Mouse (Mus musculus): ENCODE data around the gene Nepro.

Gene Nepro

GRCm38 (mm10) chr16:44702272-44702671 is 21.8 kb upstream of the Nepro start:
- no peak for DNase-seq (ENCODE audit: low read depth, low spot score)

- DNase-seq (ENCODE audit: low read depth, low spot score): no peak
These were observed 20.6 kb upstream of the Nepro start for GRCm38 (mm10) chr16:44703458-44703857.

GRCm38 (mm10) chr16:44716305-44717140 is 7.6 kb upstream of the Nepro start:
- DNase-seq (ENCODE audit: low read depth, low spot score): peak; percentile 37

- no peak for DNase-seq (ENCODE audit: low read depth, low spot score)
These were observed 6.9 kb upstream of the Nepro start for GRCm38 (mm10) chr16:44717141-44717634.

- DNase-seq (ENCODE audit: low read depth, low spot score): no peak
These were observed 6.3 kb upstream of the Nepro start for GRCm38 (mm10) chr16:44717838-44718237.

GRCm38 (mm10) chr16:44719349-44719748 is 4.8 kb upstream of the Nepro start:
- DNase-seq (ENCODE audit: low read depth, low spot score): peak; percentile 35

GRCm38 (mm10) chr16:44720518-44720917 is 3.6 kb upstream of the Nepro start:
- DNase-seq (ENCODE audit: low read depth, low spot score): peak; percentile 76

GRCm38 (mm10) chr16:44722666-44723065 is 1.4 kb upstream of the Nepro start:
- no peak for DNase-seq (ENCODE audit: low read depth, low spot score)

- peak; percentile 91 for DNase-seq (ENCODE audit: low read depth, low spot score)
These were observed 746 bp downstream of the Nepro start for GRCm38 (mm10) chr16:44724847-44725246.

GRCm38 (mm10) chr16:44725286-44726223 is 1.5 kb downstream of the Nepro start:
- peak; percentile 83 for DNase-seq (ENCODE audit: low read depth, low spot score)

GRCm38 (mm10) chr16:44727525-44727924 is 3.4 kb downstream of the Nepro start:
- no peak for DNase-seq (ENCODE audit: low read depth, low spot score)

- no peak for DNase-seq (ENCODE audit: low read depth, low spot score)
These were observed 10.0 kb downstream of the Nepro start for GRCm38 (mm10) chr16:44734059-44734458.

- no peak for DNase-seq (ENCODE audit: low read depth, low spot score)
These were observed 11.6 kb downstream of the Nepro start for GRCm38 (mm10) chr16:44735676-44736075.

GRCm38 (mm10) chr16:44736118-44736517 is 12.0 kb downstream of the Nepro start:
- no peak for DNase-seq (ENCODE audit: low read depth, low spot score)

GRCm38 (mm10) chr16:44742753-44743152 is 18.7 kb downstream of the Nepro start:
- no peak for DNase-seq (ENCODE audit: low read depth, low spot score)

GRCm38 (mm10) chr16:44745471-44745865 is 21.4 kb downstream of the Nepro start:
- DNase-seq (ENCODE audit: low read depth, low spot score): peak; percentile 37

- peak; percentile 91 for DNase-seq (ENCODE audit: low read depth, low spot score)
These were observed 21.9 kb downstream of the Nepro start, which contains the start of gene Gtpbp8 for GRCm38 (mm10) chr16:44745866-44746562. Gene Gtpbp8 (minus strand): TSS chr16:44746363.

- DNase-seq (ENCODE audit: low read depth, low spot score): no peak
These were observed 23.9 kb downstream of the Nepro start for GRCm38 (mm10) chr16:44748007-44748406.

- DNase-seq (ENCODE audit: low read depth, low spot score): no peak
These were observed 33.6 kb downstream of the Nepro start for GRCm38 (mm10) chr16:44757700-44758099.

- no peak for DNase-seq (ENCODE audit: low read depth, low spot score)
These were observed 37.7 kb downstream of the Nepro start for GRCm38 (mm10) chr16:44761811-44762210.

- peak; percentile 13 for DNase-seq (ENCODE audit: low read depth, low spot score)
These were observed 41.6 kb downstream of the Nepro start, which contains the start of gene Cd200r1 for GRCm38 (mm10) chr16:44765555-44766319. Gene Cd200r1 (plus strand): TSS chr16:44765736.
